Mouse (Mus musculus) CH12.LX (cell line): ENCODE results near the gene Gramd1b. TPM values are rescaled to one million over a fixed set of nuclear protein-coding genes. Genes with fewer than 3 reads are reported as not detected.
A peak's percentile ranks its signal among the peaks of the same experiment; 100 is the strongest.

Experiments
- DNase-seq: peaks from one replicate; pipeline ENCODE4 v3.0.0-alpha.2; 2013; ENCODE audit errors: extremely low read depth
- H3K27ac ChIP-seq: 2 replicates; pipeline ENCODE4 v1.5.1; 2012; ENCODE audit warnings: low read depth, mild to moderate bottlenecking, control low read depth, moderate library complexity; ENCODE audit not compliant: insufficient read depth
- H3K27me3 ChIP-seq: replicated peaks from 2 replicates; pipeline ENCODE3; 2012; ENCODE audit warnings: inconsistent platforms
- H3K36me3 ChIP-seq, 2 experiments: replicated peaks in 1 of 2; 2 replicates each; pipeline versions ENCODE3 to v1.6.1; 2012; ENCODE audit warnings: inconsistent platforms in 1 of 2, low read length in 1 of 2, mild to moderate bottlenecking in 1 of 2, mixed read lengths in 1 of 2, moderate library complexity in 1 of 2; ENCODE audit not compliant: control insufficient read depth in 1 of 2, insufficient read depth in 1 of 2
- H3K4me1 ChIP-seq, 2 experiments: 2 replicates each; pipeline ENCODE4 v1.6.1; 2012; ENCODE audit warnings: inconsistent platforms in 1 of 2, moderate library complexity in 1 of 2; ENCODE audit not compliant: insufficient read depth in 2 of 2, control insufficient read depth in 1 of 2
- H3K4me2 ChIP-seq: 2 replicates; pipeline ENCODE4 v1.6.1; 2012; ENCODE audit warnings: low read depth, mild to moderate bottlenecking, control low read depth; ENCODE audit not compliant: poor library complexity, insufficient read depth, severe bottlenecking
- H3K4me3 ChIP-seq, 3 experiments: fragments of 150-350 bp in 1 of 3; sonication (generic) in 1 of 3; replicated peaks in 1 of 3; 2 replicates each; pipeline versions ENCODE3 to v1.5.1; 2011 to 2012; ENCODE audit warnings: low read depth in 2 of 3, low read length in 2 of 3, mild to moderate bottlenecking in 2 of 3, moderate library complexity in 2 of 3, control low read depth in 1 of 3, improper control_type of control experiment in 1 of 3, inconsistent platforms in 1 of 3, mixed read lengths in 1 of 3; ENCODE audit not compliant: poor library complexity in 1 of 3
- H3K79me2 ChIP-seq: replicated peaks from 2 replicates; pipeline ENCODE4 v1.6.1; 2012; ENCODE audit warnings: mild to moderate bottlenecking, moderate library complexity; ENCODE audit not compliant: control insufficient read depth, poor library complexity, insufficient read depth, severe bottlenecking; ENCODE audit errors: extremely low read depth
- H3K9ac ChIP-seq: 2 replicates; pipeline ENCODE4 v1.6.1; 2012; ENCODE audit warnings: low read depth, mild to moderate bottlenecking, control low read depth, moderate library complexity; ENCODE audit not compliant: insufficient read depth
- H3K9me3 ChIP-seq: replicated peaks from 2 replicates; pipeline ENCODE3; 2012; ENCODE audit warnings: low read length, inconsistent platforms, mixed read lengths
- CHD1 ChIP-seq: IDR thresholded peaks from 2 replicates; pipeline ENCODE4 v1.6.1; 2012; ENCODE audit warnings: low read depth, low read length, improper control_type of control experiment, inconsistent platforms
- CTCF ChIP-seq, 2 experiments: IDR thresholded peaks in 1 of 2; conservative IDR thresholded peaks in 1 of 2; 2 replicates each; pipeline ENCODE4 v1.5.1; 2011 to 2012; ENCODE audit warnings: low read depth in 2 of 2, low read length in 2 of 2, improper control_type of control experiment in 1 of 2, inconsistent platforms in 1 of 2, mild to moderate bottlenecking in 1 of 2, moderate library complexity in 1 of 2
- EP300 ChIP-seq: IDR thresholded peaks from 2 replicates; pipeline ENCODE4 v1.6.1; 2011; ENCODE audit warnings: low read length, improper control_type of control experiment
- ETS1 ChIP-seq: conservative IDR thresholded peaks from 2 replicates; pipeline ENCODE4 v1.6.1; 2012; ENCODE audit warnings: low read depth, mild to moderate bottlenecking, inconsistent platforms, low read length, improper control_type of control experiment, moderate library complexity
- HCFC1 ChIP-seq: IDR thresholded peaks from 2 replicates; pipeline ENCODE4 v1.6.1; 2012; ENCODE audit warnings: low read depth, mild to moderate bottlenecking, inconsistent platforms, low read length, improper control_type of control experiment
- IRF4 ChIP-seq: IDR thresholded peaks from 2 replicates; pipeline ENCODE4 v1.6.1; 2014; ENCODE audit warnings: low read depth, mild to moderate bottlenecking, inconsistent platforms, low read length, improper control_type of control experiment
- KAT2A ChIP-seq: IDR thresholded peaks from 2 replicates; pipeline ENCODE4 v1.6.1; 2012; ENCODE audit warnings: low read length, improper control_type of control experiment, inconsistent platforms; ENCODE audit not compliant: insufficient replicate concordance
- MAX ChIP-seq: IDR thresholded peaks from 2 replicates; pipeline ENCODE4 v1.6.1; 2011; ENCODE audit warnings: low read length, improper control_type of control experiment
- MXI1 ChIP-seq: IDR thresholded peaks from 2 replicates; pipeline ENCODE4 v1.6.1; 2011; ENCODE audit warnings: mild to moderate bottlenecking, low read depth, low read length, improper control_type of control experiment
- MYC ChIP-seq: IDR thresholded peaks from 2 replicates; pipeline ENCODE4 v1.6.1; 2011; ENCODE audit warnings: low read depth, mild to moderate bottlenecking, improper control_type of control experiment, low read length
- NRF1 ChIP-seq: IDR thresholded peaks from 2 replicates; pipeline ENCODE4 v1.6.1; 2014; ENCODE audit warnings: low read depth, mild to moderate bottlenecking, inconsistent platforms, low read length, improper control_type of control experiment, moderate library complexity
- PAX5 ChIP-seq: IDR thresholded peaks from 2 replicates; pipeline ENCODE4 v1.6.1; 2012; ENCODE audit warnings: low read length, inconsistent platforms, mixed read lengths
- POLR2A ChIP-seq: IDR thresholded peaks from 2 replicates; pipeline ENCODE4 v1.6.1; 2011; ENCODE audit warnings: low read depth, mild to moderate bottlenecking, improper control_type of control experiment, low read length
- POLR2AphosphoS2 ChIP-seq: IDR thresholded peaks from 2 replicates; pipeline ENCODE4 v1.6.1; 2011; ENCODE audit warnings: low read depth, low read length, improper control_type of control experiment
- RAD21 ChIP-seq: IDR thresholded peaks from 2 replicates; pipeline ENCODE4 v1.6.1; 2011; ENCODE audit warnings: low read depth, mild to moderate bottlenecking, low read length, improper control_type of control experiment, moderate library complexity
- RCOR1 ChIP-seq: conservative IDR thresholded peaks from 2 replicates; pipeline ENCODE4 v1.6.1; 2012; ENCODE audit warnings: low read depth, mild to moderate bottlenecking, inconsistent platforms, low read length, improper control_type of control experiment
- SIN3A ChIP-seq: IDR thresholded peaks from 2 replicates; pipeline ENCODE4 v1.6.1; 2012; ENCODE audit warnings: low read length, improper control_type of control experiment, inconsistent platforms
- SMC3 ChIP-seq: IDR thresholded peaks from 2 replicates; pipeline ENCODE4 v1.6.1; 2011; ENCODE audit warnings: low read depth, low read length, improper control_type of control experiment
- TBP ChIP-seq: conservative IDR thresholded peaks from 2 replicates; pipeline ENCODE4 v1.6.1; 2011; ENCODE audit warnings: low read depth, low read length, improper control_type of control experiment
- TCF12 ChIP-seq: IDR thresholded peaks from 2 replicates; pipeline ENCODE4 v1.6.1; 2014; ENCODE audit warnings: low read depth, mild to moderate bottlenecking, inconsistent platforms, low read length, improper control_type of control experiment
- UBTF ChIP-seq: IDR thresholded peaks from 2 replicates; pipeline ENCODE4 v1.6.1; 2012; ENCODE audit warnings: low read depth, mild to moderate bottlenecking, inconsistent platforms, low read length, improper control_type of control experiment, moderate library complexity
- USF2 ChIP-seq: conservative IDR thresholded peaks from 2 replicates; pipeline ENCODE4 v1.6.1; 2011; ENCODE audit warnings: low read depth, low read length, improper control_type of control experiment
- ZC3H11A ChIP-seq: IDR thresholded peaks from 2 replicates; pipeline ENCODE4 v1.6.1; 2012; ENCODE audit warnings: low read depth, mild to moderate bottlenecking, inconsistent platforms, low read length, improper control_type of control experiment
- dilution Hi-C: fragments of 300-500 bp; cut with MboI; formaldehyde crosslinking; loops from 2 replicates; pipeline ENCODE4 v1.14.3; 2020; ENCODE audit warnings: low sequenced_read_pairs; ENCODE audit not compliant: extremely low pct_unique_long_range_greater_than_20kb, extremely low pct_ligation_motif_present
- in situ Hi-C: fragments of 300-500 bp; cut with MboI; formaldehyde crosslinking; loops from 3 replicates; pipeline ENCODE4 v1.14.3; 2019; ENCODE audit warnings: low sequenced_read_pairs, low pct_ligation_motif_present, low pct_unique_long_range_greater_than_20kb, mixed read lengths
- polyA plus RNA-seq: library from polyadenylated mRNA; unstranded; fragments of >175 nt; gene quantifications from 2 replicates; pipeline ENCODE4 v1.2.1, GENCODE M21; 2012; ENCODE audit warnings: low read depth; ENCODE audit not compliant: insufficient read length
- total RNA-seq, 2 experiments: library from RNA; depleted of rRNA; stranded (reverse); fragments of 300-350 nt in 1 of 2; fragments of >200 nt in 1 of 2; gene quantifications; 2 replicates each; pipeline ENCODE4 v1.2.3; 2012 to 2014

Gene Gramd1b
- total and polyA plus RNA-seq, 3 experiments: 13.3 to 40.8 (median 16.7) TPM

- dilution Hi-C loops: no loop called here
Measured at GRCm38 (mm10) chr9:40333649-40334396, 197.4 kb downstream of the Gramd1b start.

GRCm38 (mm10) chr9:40332731-40333648 is 198.2 kb downstream of the Gramd1b start:
- peaks cover 15 to 53% of the 10 kb centered on the region in 2 experiments for H3K4me1 ChIP-seq
- no peak for DNase-seq
- dilution Hi-C loops: no loop called here
- no peaks in the 10 kb centered on the region for H3K79me2 ChIP-seq
- H3K4me3 ChIP-seq: no peak overlapping the region
- no peak overlapping the region for H3K9ac ChIP-seq
- no peak overlapping the region for H3K27ac ChIP-seq
- no peak for TF ChIP-seq POLR2A
- TF ChIP-seq MYC: no peak
- TF ChIP-seq NRF1: no peak
- TF ChIP-seq KAT2A: no peak
- TF ChIP-seq, all 38 proteins: peak for 0
- Histone ChIP-seq H3K9me3 (no peaks in the 10 kb centered on the region), H3K36me3 (peaks cover 21 to 64% of the 10 kb centered on the region in 2 experiments), H3K4me2 (no peak overlapping the region), H3K27me3 (no peaks in the 10 kb centered on the region)
- in situ Hi-C loops: no loop called here

More at GRCm38 (mm10) chr9:40333649-40334396, 197.4 kb downstream of the Gramd1b start:
- Histone ChIP-seq H3K27me3 (no peaks in the 10 kb centered on the region), H3K9me3 (no peaks in the 10 kb centered on the region), H3K79me2 (no peaks in the 10 kb centered on the region), H3K27ac (no peak overlapping the region), H3K4me2 (no peak overlapping the region), H3K4me1 (peaks cover 13 to 55% of the 10 kb centered on the region in 2 experiments), H3K4me3 (no peak overlapping the region), H3K9ac (no peak overlapping the region), H3K36me3 (peaks cover 21 to 58% of the 10 kb centered on the region in 2 experiments)
- in situ Hi-C loops: no loop called here
- TF ChIP-seq CTCF (conservative IDR thresholded peaks at IDR 0.05 in 1 of 2, IDR thresholded peaks at IDR 0.05 in 1 of 2; ENCODE audit: low read depth in 2 of 2, low read length in 2 of 2) (peak; percentile 90 to 99), EP300 (0 out of 2 replicates have a peak, but pooled peaks have one; percentile 17), RAD21 (peak; percentile 72), ETS1 (no peak), SMC3 (peak; percentile 82), IRF4 (peak; percentile 90), CHD1 (no peak)
- DNase-seq: peak; percentile 84

GRCm38 (mm10) chr9:40332326-40332725 is 198.9 kb downstream of the Gramd1b start:
- Histone ChIP-seq H3K27ac (no peak overlapping the region), H3K9me3 (no peaks in the 10 kb centered on the region), H3K4me3 (no peak overlapping the region), H3K27me3 (no peaks in the 10 kb centered on the region), H3K9ac (no peak overlapping the region), H3K36me3 (peaks cover 21 to 71% of the 10 kb centered on the region in 2 experiments), H3K4me1 (peaks cover 13 to 48% of the 10 kb centered on the region in 2 experiments), H3K4me2 (no peak overlapping the region), H3K79me2 (no peaks in the 10 kb centered on the region)
- in situ Hi-C loops (no loop called here), dilution Hi-C loops (no loop called here)
- no peak for TF ChIP-seq POLR2AphosphoS2
- no peak for TF ChIP-seq TBP
- TF ChIP-seq IRF4: no peak
- no peak for TF ChIP-seq RCOR1
- no peak for TF ChIP-seq EP300
- no peak for TF ChIP-seq UBTF
- no peak for TF ChIP-seq MXI1
- TF ChIP-seq USF2: no peak
- TF ChIP-seq ZC3H11A: no peak
- no peak for TF ChIP-seq MYC
- TF ChIP-seq HCFC1: no peak
- no peak for TF ChIP-seq SIN3A
- no peak for TF ChIP-seq PAX5
- no peak for TF ChIP-seq TCF12
- no peak for TF ChIP-seq MAX
- no peak for DNase-seq
